Mouse (Mus musculus) Muller cell, postnatal 12 days (primary cell): ENCODE results near the gene Ccdc187.

ENCODE experiments used
- DNase-seq: peaks from one replicate; pipeline ENCODE4 v3.0.0-alpha.2; 2015; ENCODE audit errors: inconsistent ontology term

Ccdc187 gene

GRCm38 (mm10) chr2:26294457-26294856 is at the start of gene Ccdc187:
Gene Ccdc187 (minus strand): TSS chr2:26294557.
- DNase-seq: no peak

GRCm38 (mm10) chr2:26342609-26343490 is 48.5 kb upstream of the Ccdc187 start:
- DNase-seq: no peak

GRCm38 (mm10) chr2:26342044-26342443 is 47.7 kb upstream of the Ccdc187 start:
- DNase-seq: no peak

- no peak for DNase-seq
Measured at GRCm38 (mm10) chr2:26341510-26341981, 47.2 kb upstream of the Ccdc187 start.

- no peak for DNase-seq
Measured at GRCm38 (mm10) chr2:26339204-26339551, 44.8 kb upstream of the Ccdc187 start.

- DNase-seq: peak; percentile 63
Measured at GRCm38 (mm10) chr2:26338302-26339203, 44.2 kb upstream of the Ccdc187 start.

- DNase-seq: no peak
Measured at GRCm38 (mm10) chr2:26330702-26331101, 36.3 kb upstream of the Ccdc187 start.

GRCm38 (mm10) chr2:26330056-26330468 is 35.7 kb upstream of the Ccdc187 start:
- peak; percentile 76 for DNase-seq

DNA sequence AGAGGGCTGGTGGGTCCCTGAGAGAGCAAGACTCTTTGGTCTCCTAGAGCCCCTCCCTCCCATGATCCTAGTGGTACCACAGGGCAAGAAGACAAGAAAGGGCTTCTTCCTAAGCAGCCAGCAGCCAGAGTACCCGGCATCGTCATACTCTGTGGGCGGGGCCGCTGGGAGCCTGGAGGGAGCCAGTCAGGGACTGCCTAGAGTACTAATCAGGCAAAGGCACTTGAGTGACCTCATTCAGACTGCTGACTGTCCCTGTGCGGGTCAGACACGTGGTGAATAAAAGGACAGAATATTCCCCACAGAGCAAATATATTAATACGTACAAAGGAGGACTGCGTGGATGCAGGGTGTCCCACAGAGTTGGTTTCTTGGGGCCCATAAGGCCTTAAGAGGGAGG is 35.0 kb upstream of the Ccdc187 start:
- DNase-seq: peak; percentile 90

DNA sequence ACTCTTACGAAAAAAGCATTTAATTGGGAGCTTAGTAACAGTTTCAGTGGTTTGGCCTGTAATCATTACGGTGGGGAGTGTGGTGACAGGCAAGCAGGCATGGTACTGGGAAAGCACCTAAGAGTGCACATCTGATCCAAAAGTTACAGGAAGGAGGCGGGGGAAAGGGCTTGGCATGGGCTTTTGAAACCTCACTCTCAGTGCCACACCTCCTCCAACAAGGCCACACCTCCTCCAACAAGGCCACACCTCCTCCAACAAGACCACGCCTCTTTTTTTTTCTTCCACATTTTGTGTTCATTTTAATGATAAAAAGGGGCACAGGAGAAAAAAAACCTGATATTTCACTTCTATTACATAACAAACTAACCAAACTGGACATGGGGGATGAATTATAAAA is 33.5 kb upstream of the Ccdc187 start:
- no peak for DNase-seq

- DNase-seq: peak; percentile 58
Measured at GRCm38 (mm10) chr2:26325386-26326181, 31.2 kb upstream of the Ccdc187 start.

GRCm38 (mm10) chr2:26324917-26325316 is 30.6 kb upstream of the Ccdc187 start:
- DNase-seq: no peak

DNA sequence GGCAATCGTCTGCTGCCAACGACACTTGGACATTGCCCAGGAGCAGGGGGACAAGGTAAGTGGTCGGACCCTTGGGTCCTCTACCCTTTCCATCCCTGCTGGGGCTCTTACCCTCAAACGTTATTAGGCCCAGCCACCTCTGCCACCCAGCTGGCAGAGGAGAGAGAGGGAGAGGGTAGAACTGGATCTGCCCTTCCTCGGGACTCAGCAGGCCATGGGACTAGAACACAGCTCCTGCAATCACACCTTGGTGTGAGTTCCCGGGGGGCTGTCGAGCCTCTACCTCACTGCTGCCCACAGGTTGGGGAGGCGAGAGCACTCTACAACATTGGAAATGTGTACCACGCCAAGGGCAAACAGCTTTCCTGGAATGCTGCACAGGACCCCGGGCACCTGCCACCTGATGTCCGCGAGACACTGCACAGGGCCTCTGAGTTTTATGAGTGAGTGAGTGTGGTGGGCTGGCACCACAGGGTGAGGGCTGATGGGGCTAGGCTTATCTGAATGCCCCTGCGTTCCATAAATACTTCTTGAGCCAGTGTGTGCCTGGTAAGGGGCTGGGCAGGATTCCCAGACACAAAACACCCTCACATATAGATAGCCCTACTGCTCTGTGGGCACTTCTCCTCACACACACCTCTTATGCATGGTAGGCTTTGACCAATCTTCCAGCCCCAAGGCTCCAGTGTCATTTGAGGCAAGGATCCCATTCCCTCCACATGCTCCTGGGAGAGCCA is 29.4 kb upstream of the Ccdc187 start:
- DNase-seq: no peak

GRCm38 (mm10) chr2:26320245-26321185 is 26.2 kb upstream of the Ccdc187 start:
- DNase-seq: peak; percentile 37

DNA sequence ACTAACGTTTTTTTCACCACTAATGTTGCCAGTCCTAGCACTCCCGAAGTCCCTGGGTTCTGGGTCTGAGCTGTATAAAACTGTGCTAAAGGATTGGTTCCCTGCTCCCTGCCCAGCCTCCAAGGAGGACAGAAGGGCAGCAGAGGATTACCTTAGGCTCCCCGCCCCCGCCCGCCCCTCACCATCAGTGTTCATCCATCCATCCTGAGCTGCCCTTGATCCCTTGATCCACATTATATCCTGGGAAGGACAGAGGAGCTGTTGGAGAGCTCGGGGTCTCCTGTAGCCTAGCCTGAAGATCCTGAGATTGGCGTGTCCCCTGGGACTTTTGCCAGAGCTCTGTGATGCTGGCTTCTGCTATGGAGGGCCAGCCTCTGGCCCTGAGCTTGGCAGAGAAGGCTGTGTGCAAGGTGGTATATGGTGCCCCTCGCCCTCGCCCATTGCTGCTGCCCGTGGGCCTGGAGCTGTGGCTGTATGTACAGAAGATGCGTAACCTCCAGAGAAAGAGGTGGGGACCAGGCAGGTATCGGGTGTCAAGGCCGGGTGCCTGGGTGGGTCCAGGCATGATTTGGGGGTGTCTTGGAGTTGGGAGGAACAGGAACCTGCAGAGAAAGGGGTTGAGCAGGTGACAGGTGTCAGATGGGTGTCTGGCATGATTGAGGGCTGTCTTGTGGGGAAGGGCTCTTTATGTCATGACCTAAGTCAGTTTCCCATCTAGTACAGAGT is 25.3 kb upstream of the Ccdc187 start:
- no peak for DNase-seq

DNA sequence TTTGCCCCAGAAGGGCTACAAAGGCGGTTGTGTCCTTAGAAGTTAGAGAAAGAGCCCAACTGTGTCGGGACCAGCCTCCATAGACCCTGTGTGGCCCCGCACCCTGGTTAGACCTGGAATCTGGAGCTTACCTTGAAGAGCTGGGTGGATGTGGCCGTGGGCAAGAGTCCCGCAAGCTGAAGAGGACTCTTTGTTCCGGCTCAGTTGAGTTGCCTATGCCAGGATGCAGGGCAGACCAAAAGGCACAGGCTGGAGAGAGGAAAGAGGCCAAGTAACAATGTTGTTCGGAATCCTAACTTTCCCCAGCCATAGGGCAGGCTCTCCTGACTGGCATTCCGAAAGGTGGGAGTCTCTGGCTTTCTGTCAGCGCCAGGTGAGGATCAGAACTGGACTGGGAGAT is 24.8 kb upstream of the Ccdc187 start:
- no peak for DNase-seq

- DNase-seq: no peak
Measured at GRCm38 (mm10) chr2:26317991-26318672, 23.8 kb upstream of the Ccdc187 start.

- no peak for DNase-seq
Measured at GRCm38 (mm10) chr2:26317371-26317770, 23.0 kb upstream of the Ccdc187 start.
